In genomic region chr2:167801389-167801788, GRCm38 (mm10) we compare ENCODE assay signal across 13 mouse cellular contexts.
DNase-seq lines count a peak whose midpoint lies in the region; ATAC-seq and TF ChIP-seq lines count a peak whose summit lies in the region.
"Had no signal": no experiment of that assay in that cellular context is flagged by ENCODE, and none has a peak within 500 bp of the region (broad histone marks: within the 10 kb centered on the region; RNA-seq: fewer than 3 reads in every experiment).

No protein-coding gene starts in this region.

- TF ChIP-seq EP300 in liver, postnatal 0 days (IDR thresholded peaks at IDR 0.05; ENCODE audit: low read depth) = no peak

- no peaks in the 10 kb centered on the region for H3K36me3 ChIP-seq in heart, embryonic 11.5 days (ENCODE audit: control insufficient read depth, insufficient read depth, low read length)
- H3K36me3 ChIP-seq in liver, postnatal 0 days (replicated peaks; ENCODE audit: insufficient read depth, low read length) = no peaks in the 10 kb centered on the region
- no peaks in the 10 kb centered on the region for H3K36me3 ChIP-seq in intestine, embryonic 15.5 days
- no peaks in the 10 kb centered on the region for H3K36me3 ChIP-seq in stomach, embryonic 15.5 days
- H3K36me3 ChIP-seq: forebrain, embryonic 10.5 days; midbrain, embryonic 13.5 days had no signal

- peak; percentile 66 for ATAC-seq in heart, embryonic 11.5 days (replicated peaks; ENCODE audit: insufficient number of reproducible peaks, low FRiP score, low TSS enrichment)
- ATAC-seq in liver, postnatal 0 days = no peak
- ATAC-seq in intestine, embryonic 15.5 days = no peak
- ATAC-seq in stomach, embryonic 15.5 days (ENCODE audit: insufficient read depth, low FRiP score, low read depth) = no peak
- ATAC-seq in activated CD4-positive, CD25-positive, alpha-beta regulatory T cell, adult 4 months = no peak
- ATAC-seq: midbrain, embryonic 13.5 days had no signal

- no peaks in the 10 kb centered on the region for H3K27me3 ChIP-seq in heart, embryonic 11.5 days (ENCODE audit: control insufficient read depth, insufficient read depth, low read length)
- H3K27me3 ChIP-seq in liver, postnatal 0 days (ENCODE audit: insufficient read depth, low read length) = no peaks in the 10 kb centered on the region
- H3K27me3 ChIP-seq in intestine, embryonic 15.5 days (replicated peaks) = no peaks in the 10 kb centered on the region
- no peaks in the 10 kb centered on the region for H3K27me3 ChIP-seq in stomach, embryonic 15.5 days (replicated peaks)
- H3K27me3 ChIP-seq: midbrain, embryonic 13.5 days had no signal

- H3K4me3 ChIP-seq in heart, embryonic 11.5 days (ENCODE audit: low read depth, low read length) = no peak overlapping the region
- H3K4me3 ChIP-seq in liver, postnatal 0 days (ENCODE audit: low read depth, low read length) = no peak overlapping the region
- H3K4me3 ChIP-seq in intestine, embryonic 15.5 days (replicated peaks) = no peak overlapping the region
- H3K4me3 ChIP-seq in stomach, embryonic 15.5 days (replicated peaks) = no peak overlapping the region
- H3K4me3 ChIP-seq: forebrain, embryonic 10.5 days; midbrain, embryonic 13.5 days had no signal

- H3K4me2 ChIP-seq in heart, embryonic 11.5 days = no peak overlapping the region
- H3K4me2 ChIP-seq in liver, postnatal 0 days (ENCODE audit: low read depth, low read length) = no peak overlapping the region
- no peak overlapping the region for H3K4me2 ChIP-seq in intestine, embryonic 15.5 days (replicated peaks)
- H3K4me2 ChIP-seq in stomach, embryonic 15.5 days = no peak overlapping the region
- H3K4me2 ChIP-seq: midbrain, embryonic 13.5 days had no signal

- peaks cover 19% of the 10 kb centered on the region for H3K4me1 ChIP-seq in heart, embryonic 11.5 days (ENCODE audit: control insufficient read depth, insufficient read depth, low read length)
- peaks cover 32% of the 10 kb centered on the region for H3K4me1 ChIP-seq in liver, postnatal 0 days (ENCODE audit: insufficient read depth)
- peaks cover 47% of the 10 kb centered on the region for H3K4me1 ChIP-seq in intestine, embryonic 15.5 days (replicated peaks)
- H3K4me1 ChIP-seq in stomach, embryonic 15.5 days = peaks cover 29% of the 10 kb centered on the region
- H3K4me1 ChIP-seq: midbrain, embryonic 13.5 days had no signal

- DNase-seq in heart, adult 18-20 months = no peak
- DNase-seq in liver = peak; percentile 47
- no peak for DNase-seq in liver, postnatal 0 days
- DNase-seq in gastrocnemius, adult 8-10 months (ENCODE audit: low spot score in 2 of 2) = no peak
- DNase-seq: cerebellum, postnatal 10 days; kidney, postnatal 36 days; right cerebral cortex, postnatal 25 days had no signal

- H3K9me3 ChIP-seq in heart, embryonic 11.5 days (replicated peaks; ENCODE audit: control insufficient read depth, low read length) = no peaks in the 10 kb centered on the region
- no peaks in the 10 kb centered on the region for H3K9me3 ChIP-seq in liver, postnatal 0 days (ENCODE audit: low read length)
- H3K9me3 ChIP-seq in intestine, embryonic 15.5 days = no peaks in the 10 kb centered on the region
- no peaks in the 10 kb centered on the region for H3K9me3 ChIP-seq in stomach, embryonic 15.5 days
- H3K9me3 ChIP-seq: forebrain, embryonic 10.5 days; midbrain, embryonic 13.5 days had no signal

- TF ChIP-seq CTCF in liver, postnatal 0 days (IDR thresholded peaks at IDR 0.05; ENCODE audit: low read depth) = no peak

- H3K9ac ChIP-seq in heart, embryonic 11.5 days (ENCODE audit: low read depth, low read length) = no peak overlapping the region
- no peak overlapping the region for H3K9ac ChIP-seq in liver, postnatal 0 days (replicated peaks)
- H3K9ac ChIP-seq in intestine, embryonic 15.5 days = no peak overlapping the region
- no peak overlapping the region for H3K9ac ChIP-seq in stomach, embryonic 15.5 days
- H3K9ac ChIP-seq: midbrain, embryonic 13.5 days had no signal

- 33% methylated on average over 10 of the region's 10 CpGs for WGBS in heart, embryonic 11.5 days (ENCODE audit: insufficient replicate concordance)
- 55% methylated on average over 10 of the region's 10 CpGs for WGBS in liver, postnatal 0 days (ENCODE audit: insufficient replicate concordance)
- WGBS in intestine, embryonic 15.5 days = 77% methylated on average over 10 of the region's 10 CpGs
- 73% methylated on average over 10 of the region's 10 CpGs for WGBS in stomach, embryonic 15.5 days

- peak overlapping the region; percentile 94 for H3K27ac ChIP-seq in heart, embryonic 11.5 days (ENCODE audit: low read depth, low read length)
- H3K27ac ChIP-seq in liver, postnatal 0 days (ENCODE audit: low read depth) = no peak overlapping the region
- peak overlapping the region; percentile 70 for H3K27ac ChIP-seq in intestine, embryonic 15.5 days
- H3K27ac ChIP-seq in stomach, embryonic 15.5 days = peak overlapping the region; percentile 59; the same call in 1 of the 2 replicates
- H3K27ac ChIP-seq: midbrain, embryonic 13.5 days had no signal
